Mouse (Mus musculus) regulatory T cell (primary cell): ENCODE results near the gene Jagn1.

Experiments used
- in situ Hi-C: fragments of 300-600 bp; cut with MboI, MseI; formaldehyde crosslinking; loops from one replicate; pipeline ENCODE4 v1.15.1; 2025; ENCODE audit warnings: high pct_unique_total_duplicates

Gene Jagn1

DNA sequence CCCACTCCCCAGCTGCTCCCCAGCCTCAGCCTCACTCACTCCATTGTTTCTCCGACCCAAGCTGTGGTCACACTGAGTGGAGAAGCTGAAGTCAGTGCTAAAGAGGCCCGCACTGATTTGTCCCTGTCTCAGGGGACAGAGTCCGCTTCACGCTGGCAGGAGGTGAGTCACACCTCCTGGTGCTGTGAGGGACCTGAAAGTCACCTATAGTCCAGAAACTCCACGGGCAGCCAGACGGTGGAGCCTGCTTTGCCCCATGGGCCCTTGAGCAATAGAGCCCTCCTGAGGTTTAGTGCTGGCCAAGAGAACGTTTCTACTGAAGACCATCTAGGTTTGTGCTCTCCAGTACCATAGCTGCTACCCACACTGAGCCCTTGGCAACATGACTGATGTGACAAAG lies 7.7 kb upstream of the Jagn1 start:
- in situ Hi-C loops = no loop called here

DNA sequence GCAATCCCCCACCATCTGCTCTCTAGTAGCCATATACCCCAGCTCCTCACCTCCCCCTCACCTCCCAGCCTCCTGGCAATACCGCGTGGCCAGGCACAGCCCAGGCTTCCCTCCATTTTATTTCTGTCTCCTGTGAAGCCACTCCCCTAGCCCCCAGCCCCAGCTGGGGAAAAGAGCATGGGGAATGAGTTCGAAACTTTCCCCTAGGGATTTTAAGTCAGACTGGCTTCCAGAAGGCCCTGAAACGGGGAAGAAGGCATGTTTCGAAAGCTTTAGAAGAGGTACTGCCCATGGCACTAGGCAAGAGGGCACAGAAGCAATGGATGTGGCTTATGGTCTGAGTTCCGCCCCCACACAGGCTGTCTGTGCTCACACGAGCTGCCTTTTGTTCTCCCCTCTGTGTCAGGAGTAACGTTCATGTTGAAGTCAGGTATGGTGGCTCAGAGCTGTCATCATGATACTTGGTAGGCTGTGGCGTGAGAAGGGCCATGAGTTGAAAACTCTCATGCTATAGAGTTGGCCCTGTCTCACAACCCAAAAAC lies 6.6 kb upstream of the Jagn1 start, which contains the start of gene Cidec:
TSS of gene Cidec (minus strand) at position 97 of the 542 bp plus-strand sequence.
- in situ Hi-C loops = no loop called here

DNA sequence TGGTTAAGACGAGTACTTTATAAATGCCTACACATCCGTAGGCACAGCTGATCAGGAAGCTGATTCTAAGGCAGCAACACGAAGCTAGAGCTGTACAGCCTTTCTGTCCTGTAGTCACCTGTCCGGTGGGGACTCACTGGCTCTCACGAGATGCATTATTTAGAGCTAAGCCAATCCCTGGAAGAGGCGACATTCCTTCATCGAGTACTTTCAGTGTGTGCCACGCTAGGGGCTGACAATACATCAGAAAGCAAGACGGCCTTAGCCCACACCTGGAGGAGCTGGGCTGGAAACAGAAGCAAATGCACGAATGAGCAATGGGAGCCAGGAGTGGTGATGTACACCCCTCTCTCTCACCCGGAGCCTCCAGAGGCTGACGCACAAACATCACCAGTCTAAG lies 5.2 kb upstream of the Jagn1 start:
- in situ Hi-C loops = no loop called here

- in situ Hi-C loops = no loop called here
Measured at GRCm38 (mm10) chr6:113438721-113439430, 3.5 kb upstream of the Jagn1 start.

DNA sequence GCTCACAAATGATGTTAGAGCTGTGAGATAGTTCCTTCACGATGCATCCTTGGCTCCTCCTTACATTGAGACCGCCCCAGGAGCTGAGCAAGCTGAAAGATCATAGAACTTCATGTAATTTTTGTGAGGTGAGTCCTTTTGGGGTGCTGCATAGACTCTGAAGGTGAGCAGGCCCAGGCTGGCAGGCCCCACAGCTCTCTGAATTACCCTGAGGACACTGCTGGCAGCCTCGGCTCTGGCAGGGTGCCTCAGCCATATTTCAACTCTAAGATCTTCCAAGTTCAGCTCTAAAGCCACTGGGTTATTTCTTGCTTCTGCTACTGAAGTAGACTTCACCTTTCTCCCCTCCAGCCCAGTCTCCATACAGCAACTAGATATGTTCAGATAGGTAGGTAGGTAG lies 1.7 kb upstream of the Jagn1 start:
- in situ Hi-C loops = no loop called here

GRCm38 (mm10) chr6:113441147-113441680 lies 1.2 kb upstream of the Jagn1 start:
- in situ Hi-C loops = no loop called here

GRCm38 (mm10) chr6:113442087-113442441 lies 305 bp upstream of the Jagn1 start:
- in situ Hi-C loops = no loop called here

DNA sequence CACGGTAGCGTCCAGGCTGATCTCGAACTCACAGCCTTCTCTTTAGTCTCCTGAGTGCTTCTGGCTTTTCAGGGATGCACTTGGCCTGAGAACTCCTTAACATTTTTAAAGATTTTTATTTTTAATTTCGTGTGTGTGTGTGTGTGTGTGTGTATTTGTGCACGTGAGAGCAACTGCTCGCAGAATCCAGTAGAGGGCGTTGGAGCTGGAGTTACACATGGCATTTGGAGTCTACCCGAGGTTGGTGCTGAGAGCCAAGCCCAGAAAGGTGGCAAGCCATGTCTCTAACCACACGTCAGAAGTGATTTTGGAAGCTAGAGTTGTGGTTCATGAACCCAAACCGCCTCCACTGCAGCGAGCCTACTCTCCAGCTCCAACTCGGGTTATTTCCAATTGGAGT lies 722 bp downstream of the Jagn1 start:
- in situ Hi-C loops = no loop called here

- in situ Hi-C loops = no loop called here
Measured at GRCm38 (mm10) chr6:113444207-113444965, 2.0 kb downstream of the Jagn1 start.

DNA sequence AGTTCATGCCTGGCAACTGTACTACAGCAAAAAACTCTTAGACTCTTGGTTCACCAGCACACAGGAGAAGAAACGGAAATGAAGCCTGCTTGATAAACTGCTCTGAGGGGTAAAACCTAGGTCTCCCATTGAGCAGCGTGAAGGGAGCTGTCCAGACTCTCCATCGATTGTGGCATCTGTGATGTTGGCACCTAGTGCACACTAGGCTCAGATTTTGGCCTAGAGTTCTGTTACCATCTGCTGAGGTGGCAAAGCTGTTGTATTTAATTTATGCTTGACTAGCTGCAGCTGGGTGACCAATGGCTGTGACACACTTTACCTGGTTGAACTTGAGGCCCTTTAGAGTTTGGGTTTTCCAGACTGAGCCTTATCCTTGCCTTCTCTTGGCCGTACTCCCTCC lies 5.3 kb downstream of the Jagn1 start:
- in situ Hi-C loops = loop anchor here (5.0 kb wide), 1 partner anchor 45 kb away; no protein-coding TSS in a partner anchor

- in situ Hi-C loops = no loop called here
Measured at GRCm38 (mm10) chr6:113451839-113452238, 9.5 kb downstream of the Jagn1 start.

DNA sequence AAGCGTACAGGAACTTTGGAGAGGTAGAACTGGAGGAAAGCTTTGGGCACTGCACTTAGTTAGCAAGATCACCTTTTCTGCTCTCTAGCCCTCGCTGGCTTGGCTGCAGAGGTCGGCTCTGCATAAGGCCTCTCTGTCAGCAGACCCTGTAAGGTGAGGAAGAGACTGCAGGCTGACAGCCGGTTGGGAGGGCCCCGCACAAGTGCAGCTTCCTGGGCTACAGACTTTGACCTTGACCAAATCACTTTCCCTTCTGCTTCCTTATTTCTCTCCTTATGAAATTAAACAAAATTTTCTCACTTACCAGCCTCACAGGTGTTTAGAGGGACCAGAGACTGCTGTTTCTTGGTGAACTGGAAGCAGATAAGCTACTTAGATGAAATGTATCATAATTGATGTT lies 12.6 kb downstream of the Jagn1 start:
- in situ Hi-C loops = no loop called here

- in situ Hi-C loops = no loop called here
Measured at GRCm38 (mm10) chr6:113457952-113458534, 15.7 kb downstream of the Jagn1 start, which contains the start of gene Il17re. Gene Il17re (plus strand): TSS chr6:113458484.

DNA sequence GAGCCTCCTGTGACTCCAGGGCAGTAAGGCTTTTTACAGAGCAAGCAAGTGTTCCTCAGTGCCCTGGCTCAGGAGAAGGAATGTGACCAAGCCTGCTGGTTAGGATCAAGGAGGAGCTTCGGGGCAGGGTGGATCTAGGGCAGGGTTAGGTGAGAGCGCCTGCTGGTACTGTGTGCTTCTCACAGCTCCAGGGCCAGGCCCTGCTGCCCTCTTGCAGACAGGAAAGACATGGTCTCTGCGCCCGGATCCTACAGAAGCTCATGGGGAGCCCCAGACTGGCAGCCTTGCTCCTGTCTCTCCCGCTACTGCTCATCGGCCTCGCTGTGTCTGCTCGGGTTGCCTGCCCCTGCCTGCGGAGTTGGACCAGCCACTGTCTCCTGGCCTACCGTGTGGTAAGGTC lies 16.3 kb downstream of the Jagn1 start:
- in situ Hi-C loops = no loop called here

GRCm38 (mm10) chr6:113464040-113464439 lies 21.7 kb downstream of the Jagn1 start:
- in situ Hi-C loops = no loop called here

- in situ Hi-C loops = no loop called here
Measured at GRCm38 (mm10) chr6:113465602-113466001, 23.2 kb downstream of the Jagn1 start.

DNA sequence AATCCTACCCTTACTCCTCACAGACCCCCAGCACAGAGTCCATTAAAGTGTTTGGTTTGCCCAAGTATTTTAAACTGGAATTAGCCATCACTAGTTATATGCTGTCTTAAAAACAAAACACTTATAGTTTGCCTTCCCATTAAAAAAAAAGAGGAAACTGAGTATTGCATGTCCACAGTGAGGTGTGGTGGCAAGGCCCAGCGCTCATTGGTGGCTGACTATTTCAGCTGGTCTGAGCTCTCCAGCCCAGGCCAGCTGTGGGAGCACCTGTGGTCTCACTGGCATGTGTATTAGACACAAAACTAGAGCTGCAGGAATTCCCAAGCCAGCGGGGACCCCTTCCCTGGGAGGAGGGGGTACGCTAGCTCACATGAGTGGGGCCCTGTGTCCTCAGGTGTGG lies 26.1 kb downstream of the Jagn1 start:
- in situ Hi-C loops = no loop called here

DNA sequence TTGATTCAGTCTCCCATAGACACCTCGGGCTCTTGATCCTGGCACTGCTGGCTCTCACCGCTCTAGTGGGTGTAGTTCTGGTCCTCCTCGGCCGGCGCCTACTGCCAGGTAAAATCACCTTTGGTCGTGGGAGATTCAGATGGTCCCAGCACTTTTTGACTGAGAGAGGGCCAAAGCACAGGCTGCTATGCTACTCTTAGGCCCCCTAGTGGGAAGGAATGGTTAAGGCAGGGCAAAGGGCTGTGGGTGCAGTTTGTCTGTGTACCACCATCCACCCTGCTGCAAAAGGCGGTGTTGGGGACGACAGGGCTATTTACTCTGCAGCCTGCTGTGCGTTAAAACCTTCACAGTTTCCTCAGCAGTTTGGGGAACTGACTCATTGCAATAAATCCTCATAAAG lies 26.7 kb downstream of the Jagn1 start:
- in situ Hi-C loops = no loop called here

DNA sequence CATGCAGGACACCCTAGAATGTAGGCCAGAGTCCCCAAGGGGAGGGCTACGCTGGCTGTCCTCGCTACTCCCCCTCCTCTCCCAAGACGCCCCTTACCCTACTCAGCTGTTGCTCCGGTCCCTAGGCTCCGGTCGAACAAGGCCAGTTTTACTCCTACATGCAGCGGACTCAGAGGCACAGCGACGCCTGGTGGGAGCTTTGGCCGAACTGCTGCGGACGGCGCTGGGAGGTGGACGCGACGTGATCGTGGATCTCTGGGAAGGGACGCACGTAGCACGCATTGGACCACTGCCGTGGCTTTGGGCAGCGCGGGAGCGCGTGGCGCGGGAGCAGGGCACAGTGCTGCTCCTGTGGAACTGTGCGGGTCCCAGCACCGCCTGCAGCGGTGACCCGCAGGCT lies 27.1 kb downstream of the Jagn1 start:
- in situ Hi-C loops = no loop called here

GRCm38 (mm10) chr6:113471297-113471936 lies 29.0 kb downstream of the Jagn1 start, which contains the start of gene Il17rc:
Gene Il17rc (plus strand): TSS chr6:113471427.
- in situ Hi-C loops = no loop called here

GRCm38 (mm10) chr6:113472061-113472460 lies 29.7 kb downstream of the Jagn1 start:
- in situ Hi-C loops = no loop called here

- in situ Hi-C loops = no loop called here
Measured at GRCm38 (mm10) chr6:113473246-113473645, 30.9 kb downstream of the Jagn1 start.
